Mouse (Mus musculus): ENCODE data around the gene Adcy5. TPM values are rescaled to one million over a fixed set of nuclear protein-coding genes. Genes with fewer than 3 reads are reported as not detected.

Gene Adcy5
- total and polyA plus RNA-seq, 3 experiments, result 47.1 to 56.2 (median 52.9) TPM

DNA sequence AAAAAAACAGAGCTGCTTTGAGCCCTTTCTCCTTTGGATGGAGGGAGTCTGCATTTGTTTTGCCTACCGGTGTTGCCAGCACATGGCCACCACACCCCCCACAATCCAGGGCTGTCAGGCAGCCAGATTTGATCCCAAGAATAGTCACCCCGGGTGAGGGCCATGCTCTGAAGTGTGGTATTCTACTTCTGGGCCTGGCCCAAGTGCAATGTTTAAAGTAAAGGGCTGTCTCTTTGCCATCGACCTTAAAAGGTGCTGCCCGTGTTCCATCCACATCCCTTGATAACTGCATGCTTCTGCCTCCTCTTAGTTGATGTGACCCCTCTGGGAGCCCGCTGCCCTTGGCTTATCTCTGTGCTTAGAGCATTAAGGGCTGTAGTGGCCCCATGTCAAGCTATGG is 46.6 kb downstream of the Adcy5 start:
- intact Hi-C loops (cut with DNase I), result no loop called here
- peaks cover 12% of the 10 kb centered on the region for H3K4me1 ChIP-seq (ENCODE audit: control insufficient read depth, insufficient read depth, low read length)
- DNase-seq, result peak in 1 of 2 experiments; percentile 56
- no peaks in the 10 kb centered on the region for H3K79me2 ChIP-seq (replicated peaks; ENCODE audit: control insufficient read depth, insufficient read depth, low read length)
- no peak for TF ChIP-seq POLR2A (IDR thresholded peaks at IDR 0.05; ENCODE audit: insufficient read depth, low read depth, low read length)
- no peak for TF ChIP-seq EP300 (IDR thresholded peaks at IDR 0.05; ENCODE audit: insufficient read depth, low read depth, low read length)
- no peak for TF ChIP-seq CTCF (IDR thresholded peaks at IDR 0.05)
- H3K4me3 ChIP-seq, result no peak overlapping the region
- 52% methylated on average over 5 of the region's 5 CpGs for WGBS
- H3K27me3 ChIP-seq (ENCODE audit: control insufficient read depth, insufficient read depth, low read length), result no peaks in the 10 kb centered on the region
- H3K36me3 ChIP-seq (ENCODE audit: control insufficient read depth, insufficient read depth, low read length), result no peaks in the 10 kb centered on the region
- no peak overlapping the region for H3K9ac ChIP-seq (ENCODE audit: low read depth, low read length)
- H3K27ac ChIP-seq, result peak overlapping the region; percentile 45

DNA sequence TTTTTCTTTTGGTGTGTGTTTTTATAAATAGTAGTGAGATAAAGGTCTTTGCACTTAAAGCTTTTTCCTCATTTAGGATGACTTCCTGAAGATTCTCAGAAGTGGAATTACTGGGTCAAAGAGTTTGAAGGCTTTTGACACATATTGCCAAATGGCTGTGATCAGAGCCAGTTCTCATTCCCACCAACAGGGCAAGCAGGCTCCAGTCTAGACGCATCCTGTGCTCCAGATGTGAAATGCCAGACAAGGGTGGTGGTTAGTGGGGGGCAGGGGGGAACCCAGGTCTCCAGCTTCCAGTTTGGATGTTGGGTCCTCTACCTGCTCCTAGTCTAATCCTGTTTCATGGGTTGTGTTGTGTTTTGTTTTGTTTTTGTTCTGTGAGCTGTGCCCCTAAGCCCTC is 48.8 kb downstream of the Adcy5 start:
- Histone ChIP-seq H3K9ac (ENCODE audit: low read depth, low read length) (no peak overlapping the region), H3K4me1 (ENCODE audit: control insufficient read depth, insufficient read depth, low read length) (peaks cover 15% of the 10 kb centered on the region), H3K27ac (no peak overlapping the region), H3K4me3 (no peak overlapping the region), H3K36me3 (ENCODE audit: control insufficient read depth, insufficient read depth, low read length) (no peaks in the 10 kb centered on the region), H3K79me2 (replicated peaks; ENCODE audit: control insufficient read depth, insufficient read depth, low read length) (no peaks in the 10 kb centered on the region), H3K27me3 (ENCODE audit: control insufficient read depth, insufficient read depth, low read length) (no peaks in the 10 kb centered on the region)
- intact Hi-C loops (cut with DNase I), result no loop called here
- TF ChIP-seq EP300 (IDR thresholded peaks at IDR 0.05; ENCODE audit: insufficient read depth, low read depth, low read length) (no peak), POLR2A (IDR thresholded peaks at IDR 0.05; ENCODE audit: insufficient read depth, low read depth, low read length) (no peak), CTCF (IDR thresholded peaks at IDR 0.05) (no peak)
- DNase-seq, result no peak
- 57% methylated on average over 1 of the region's 1 CpGs for WGBS

GRCm38 (mm10) chr16:35205681-35206080 is 51.0 kb downstream of the Adcy5 start:
- no peaks in the 10 kb centered on the region for H3K36me3 ChIP-seq (ENCODE audit: control insufficient read depth, insufficient read depth, low read length)
- peaks cover 11% of the 10 kb centered on the region; the same call in 1 of the 2 replicates for H3K4me1 ChIP-seq (ENCODE audit: control insufficient read depth, insufficient read depth, low read length)
- H3K27me3 ChIP-seq (ENCODE audit: control insufficient read depth, insufficient read depth, low read length), result no peaks in the 10 kb centered on the region
- H3K9ac ChIP-seq (ENCODE audit: low read depth, low read length), result no peak overlapping the region
- intact Hi-C loops (cut with DNase I), result no loop called here
- no peak for TF ChIP-seq EP300 (IDR thresholded peaks at IDR 0.05; ENCODE audit: insufficient read depth, low read depth, low read length)
- no peak for TF ChIP-seq CTCF (IDR thresholded peaks at IDR 0.05)
- no peak for TF ChIP-seq POLR2A (IDR thresholded peaks at IDR 0.05; ENCODE audit: insufficient read depth, low read depth, low read length)
- 82% methylated on average over 5 of the region's 5 CpGs for WGBS
- H3K79me2 ChIP-seq (replicated peaks; ENCODE audit: control insufficient read depth, insufficient read depth, low read length), result no peaks in the 10 kb centered on the region
- no peak for DNase-seq
- H3K27ac ChIP-seq, result no peak overlapping the region
- H3K4me3 ChIP-seq, result no peak overlapping the region

DNA sequence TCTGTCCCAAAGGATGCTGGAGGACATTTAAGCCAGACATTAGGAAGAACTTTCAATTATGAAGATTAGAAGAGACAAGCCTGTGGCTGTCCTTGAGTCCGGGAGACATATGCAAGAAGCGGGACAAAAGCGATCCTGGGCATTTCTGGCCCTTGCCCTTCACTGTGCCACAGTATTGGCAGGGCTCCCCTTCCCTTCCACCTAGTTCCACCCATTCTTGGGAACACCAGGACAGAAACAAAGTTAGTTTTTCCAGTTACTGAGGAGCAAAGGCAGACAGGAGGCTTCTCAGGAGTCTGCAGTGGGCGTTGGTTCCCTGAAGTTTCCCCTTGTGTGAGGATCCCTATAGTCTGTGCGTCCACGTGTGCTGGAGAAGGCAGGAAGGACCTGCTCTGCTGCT is 51.7 kb downstream of the Adcy5 start:
- Histone ChIP-seq H3K4me1 (ENCODE audit: control insufficient read depth, insufficient read depth, low read length) (peaks cover 8% of the 10 kb centered on the region; the same call in 1 of the 2 replicates), H3K4me3 (no peak overlapping the region), H3K79me2 (replicated peaks; ENCODE audit: control insufficient read depth, insufficient read depth, low read length) (no peaks in the 10 kb centered on the region), H3K9ac (ENCODE audit: low read depth, low read length) (no peak overlapping the region), H3K36me3 (ENCODE audit: control insufficient read depth, insufficient read depth, low read length) (no peaks in the 10 kb centered on the region), H3K27me3 (ENCODE audit: control insufficient read depth, insufficient read depth, low read length) (no peaks in the 10 kb centered on the region), H3K27ac (no peak overlapping the region)
- intact Hi-C loops (cut with DNase I), result no loop called here
- 52% methylated on average over 6 of the region's 6 CpGs for WGBS
- DNase-seq, result no peak
- no peak for TF ChIP-seq CTCF (IDR thresholded peaks at IDR 0.05)
- no peak for TF ChIP-seq POLR2A (IDR thresholded peaks at IDR 0.05; ENCODE audit: insufficient read depth, low read depth, low read length)
- TF ChIP-seq EP300 (IDR thresholded peaks at IDR 0.05; ENCODE audit: insufficient read depth, low read depth, low read length), result no peak

DNA sequence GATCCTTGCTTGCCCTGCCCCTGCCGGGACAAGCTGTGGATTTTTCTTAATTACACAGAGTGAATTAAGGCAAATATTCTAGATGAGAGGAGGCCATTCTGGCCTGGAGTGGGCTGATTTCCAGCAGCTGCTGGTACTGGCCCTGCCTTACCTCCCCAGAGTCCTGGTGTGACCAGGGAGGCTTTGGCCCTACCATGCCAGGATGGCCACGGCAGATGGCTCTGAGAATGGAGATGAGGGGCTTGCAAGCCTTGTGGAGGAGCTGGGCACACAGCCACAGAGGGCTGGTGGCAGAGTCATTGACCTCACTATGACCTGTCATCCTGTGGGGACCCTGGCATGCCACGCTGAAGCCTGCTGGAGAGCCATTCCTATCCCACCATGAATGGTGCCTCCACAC is 54.1 kb downstream of the Adcy5 start:
- no peak for TF ChIP-seq CTCF (IDR thresholded peaks at IDR 0.05)
- TF ChIP-seq POLR2A (IDR thresholded peaks at IDR 0.05; ENCODE audit: insufficient read depth, low read depth, low read length), result no peak
- TF ChIP-seq EP300 (IDR thresholded peaks at IDR 0.05; ENCODE audit: insufficient read depth, low read depth, low read length), result no peak
- no peaks in the 10 kb centered on the region for H3K79me2 ChIP-seq (replicated peaks; ENCODE audit: control insufficient read depth, insufficient read depth, low read length)
- no peak overlapping the region for H3K27ac ChIP-seq
- H3K4me1 ChIP-seq (ENCODE audit: control insufficient read depth, insufficient read depth, low read length), result peaks cover 8% of the 10 kb centered on the region; the same call in 1 of the 2 replicates
- intact Hi-C loops (cut with DNase I), result no loop called here
- DNase-seq, result no peak
- 66% methylated on average over 3 of the region's 3 CpGs for WGBS
- no peak overlapping the region for H3K4me3 ChIP-seq
- H3K36me3 ChIP-seq (ENCODE audit: control insufficient read depth, insufficient read depth, low read length), result no peaks in the 10 kb centered on the region
- no peaks in the 10 kb centered on the region for H3K27me3 ChIP-seq (ENCODE audit: control insufficient read depth, insufficient read depth, low read length)
- H3K9ac ChIP-seq (ENCODE audit: low read depth, low read length), result no peak overlapping the region

DNA sequence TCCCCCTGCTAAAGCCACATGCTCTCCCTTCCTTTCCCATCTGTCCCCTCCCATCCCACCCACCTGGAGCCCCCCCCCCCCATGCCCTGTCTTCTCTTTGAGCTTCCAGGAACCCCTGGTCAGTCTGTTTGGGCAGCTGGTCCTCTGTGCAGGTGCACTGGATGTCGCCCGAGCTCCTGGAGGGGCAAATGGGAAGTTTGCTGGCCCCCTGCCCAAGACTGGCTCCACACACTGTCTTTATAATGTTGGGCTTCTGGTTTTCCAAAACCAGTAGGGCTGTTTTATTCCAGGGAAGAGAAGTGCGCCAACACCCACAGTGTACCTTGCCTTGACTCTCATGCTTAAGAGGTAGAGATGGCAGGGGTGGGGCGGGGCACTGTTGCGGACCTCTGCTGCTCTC is 55.1 kb downstream of the Adcy5 start:
- Histone ChIP-seq H3K4me3 (no peak overlapping the region), H3K9ac (ENCODE audit: low read depth, low read length) (no peak overlapping the region), H3K36me3 (ENCODE audit: control insufficient read depth, insufficient read depth, low read length) (no peaks in the 10 kb centered on the region), H3K79me2 (replicated peaks; ENCODE audit: control insufficient read depth, insufficient read depth, low read length) (no peaks in the 10 kb centered on the region), H3K27ac (no peak overlapping the region), H3K27me3 (ENCODE audit: control insufficient read depth, insufficient read depth, low read length) (no peaks in the 10 kb centered on the region), H3K4me1 (ENCODE audit: control insufficient read depth, insufficient read depth, low read length) (peaks cover 8% of the 10 kb centered on the region; the same call in 1 of the 2 replicates)
- TF ChIP-seq EP300 (IDR thresholded peaks at IDR 0.05; ENCODE audit: insufficient read depth, low read depth, low read length) (no peak), CTCF (IDR thresholded peaks at IDR 0.05) (no peak), POLR2A (IDR thresholded peaks at IDR 0.05; ENCODE audit: insufficient read depth, low read depth, low read length) (no peak)
- intact Hi-C loops (cut with DNase I), result no loop called here
- WGBS, result 79% methylated on average over 5 of the region's 5 CpGs
- no peak for DNase-seq
